ENCODE assay signal across 8 mouse cellular contexts in the genomic region with DNA sequence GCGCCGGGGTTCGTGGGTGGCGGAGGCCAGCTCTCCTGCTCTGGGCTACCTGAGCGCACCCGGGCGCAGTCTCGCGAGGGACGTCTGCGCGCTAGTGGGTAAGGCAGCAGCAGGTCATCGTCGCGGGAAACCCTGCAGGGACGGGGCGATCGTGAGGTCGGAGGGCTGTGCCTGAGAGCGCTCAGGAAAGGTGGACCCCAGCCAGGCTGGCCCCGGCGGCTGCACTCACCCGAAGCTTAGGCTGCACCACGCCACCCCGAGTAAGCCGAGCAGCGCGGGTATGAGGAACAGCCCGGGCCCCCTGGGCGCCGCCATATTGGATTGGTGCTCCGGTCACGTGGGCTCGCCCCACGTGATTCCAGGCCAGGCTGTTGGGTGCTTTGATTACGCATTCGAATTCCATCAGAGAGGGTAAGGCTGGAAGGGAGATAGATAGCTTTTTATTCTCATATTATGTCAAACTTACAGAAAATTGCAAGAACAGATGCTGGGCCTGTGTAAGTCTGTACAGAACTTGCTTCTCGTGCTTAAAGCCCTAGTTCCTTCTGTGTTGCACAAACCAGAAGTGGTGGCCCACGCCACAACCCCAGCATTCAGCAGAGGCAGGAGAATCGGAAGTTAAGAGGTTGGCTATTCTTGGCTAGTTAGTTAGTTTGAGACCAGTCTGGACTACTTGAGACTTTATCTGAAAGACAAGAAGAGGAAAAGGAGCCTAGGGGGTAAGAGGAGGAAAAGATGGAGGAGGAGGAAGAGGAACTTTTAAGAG. TPM values are rescaled to one million over a fixed set of nuclear protein-coding genes. Genes with fewer than 3 reads are reported as not detected.
DNase-seq lines count a peak whose midpoint lies in the region; ATAC-seq and TF ChIP-seq lines count a peak whose summit lies in the region.

Gene Nagpa (minus strand): TSS at position 345 of the 766 bp plus-strand sequence.

- dilution Hi-C loops in CH12.LX (cut with MboI; ENCODE audit: extremely low pct_ligation_motif_present, extremely low pct_unique_long_range_greater_than_20kb, low sequenced_read_pairs) = no loop called here

- 0 out of 4 replicates have a peak, but pooled peaks of 1 of the 2 experiments have one; percentile 3 for TF ChIP-seq CTCF in CH12.LX (conservative IDR thresholded peaks at IDR 0.05 in 1 of 2, IDR thresholded peaks at IDR 0.05 in 1 of 2; ENCODE audit: low read depth in 2 of 2, low read length in 2 of 2)

- TF ChIP-seq RAD21 in CH12.LX (IDR thresholded peaks at IDR 0.05; ENCODE audit: low read depth, low read length) = no peak

- peak within 1 kb of the TSS; percentile 62 for H3K9ac ChIP-seq in CH12.LX (ENCODE audit: insufficient read depth, low read depth)
- H3K9ac ChIP-seq in heart, embryonic 14.5 days (ENCODE audit: low read length) = peak within 1 kb of the TSS; percentile 77
- H3K9ac ChIP-seq in liver, embryonic 11.5 days (ENCODE audit: low read depth, low read length) = peak within 1 kb of the TSS; percentile 74

- TF ChIP-seq EP300 in CH12.LX (IDR thresholded peaks at IDR 0.05; ENCODE audit: low read length) = no peak

- H3K9me3 ChIP-seq in CH12.LX (replicated peaks; ENCODE audit: low read length) = no peaks in the 10 kb centered on the region
- no peaks in the 10 kb centered on the region for H3K9me3 ChIP-seq in forebrain, embryonic 10.5 days
- no peaks in the 10 kb centered on the region for H3K9me3 ChIP-seq in heart, embryonic 14.5 days (ENCODE audit: control insufficient read depth, low read length)
- H3K9me3 ChIP-seq in liver, embryonic 11.5 days (ENCODE audit: control insufficient read depth, low read length) = no peaks in the 10 kb centered on the region

- H3K36me3 ChIP-seq in CH12.LX (replicated peaks in 1 of 2; ENCODE audit: control insufficient read depth in 1 of 2, insufficient read depth in 1 of 2, low read length in 1 of 2) = peaks cover 28 to 58% of the 10 kb centered on the region in 2 experiments
- H3K36me3 ChIP-seq in forebrain, embryonic 10.5 days (replicated peaks) = peaks cover 4% of the 10 kb centered on the region; the same call in 1 of the 2 replicates
- peaks cover 21% of the 10 kb centered on the region for H3K36me3 ChIP-seq in heart, embryonic 14.5 days (ENCODE audit: control insufficient read depth, insufficient read depth, low read length)
- 0 out of 2 replicates have a peak, but pooled peaks cover 8% of the 10 kb centered on the region for H3K36me3 ChIP-seq in liver, embryonic 11.5 days (ENCODE audit: control insufficient read depth, insufficient read depth, low read length)
- 0 out of 2 replicates have a peak, but pooled peaks cover 1% of the 10 kb centered on the region for H3K36me3 ChIP-seq in splenic B cell, adult 2 months (ENCODE audit: control insufficient read depth, insufficient read depth, low read length, poor library complexity, severe bottlenecking)

- H3K79me2 ChIP-seq in CH12.LX (replicated peaks; ENCODE audit: control insufficient read depth, extremely low read depth, insufficient read depth, poor library complexity, severe bottlenecking) = no peaks in the 10 kb centered on the region; the same call in 1 of the 2 replicates

- peak within 1 kb of the TSS; percentile 12 for H3K27ac ChIP-seq in CH12.LX (ENCODE audit: insufficient read depth, low read depth)
- H3K27ac ChIP-seq in forebrain, embryonic 10.5 days = peak within 1 kb of the TSS; percentile 81
- H3K27ac ChIP-seq in heart, embryonic 14.5 days (replicated peaks in 1 of 2; ENCODE audit: control insufficient read depth in 1 of 2, insufficient read depth in 1 of 2, low read depth in 2 of 2, low read length in 2 of 2) = 0 out of 4 replicates have a peak within 1 kb of the TSS, but pooled peaks of 1 of the 2 experiments have one; percentile 24
- peak within 1 kb of the TSS; percentile 30 for H3K27ac ChIP-seq in liver, embryonic 11.5 days (ENCODE audit: low read depth, low read length)

- DNase-seq in CH12.LX (ENCODE audit: extremely low read depth) = peak; percentile 93
- peak; percentile 70 for DNase-seq in c-Kit-positive CD71-negative TER-119-negative erythroid progenitor cells, embryonic 14.5 days (ENCODE audit: low read depth)
- peak; percentile 85 for DNase-seq in forebrain, embryonic 10.5 days (ENCODE audit: extremely low spot score, low spot score)
- peak; percentile 89 for DNase-seq in kidney, postnatal 10 days
- peak; percentile 83 for DNase-seq in liver, embryonic 11.5 days (ENCODE audit: low spot score)
- DNase-seq in naive thymus-derived CD4-positive, alpha-beta T cell, adult 2 months (ENCODE audit: low read depth) = peak; percentile 87
- DNase-seq in splenic B cell, adult 2 months (ENCODE audit: low read depth, low spot score) = peak; percentile 84

- ATAC-seq in heart, embryonic 14.5 days (ENCODE audit: insufficient number of reproducible peaks, insufficient read depth, low FRiP score, low read depth) = peak; percentile 82; the same call in 1 of the 2 replicates
- ATAC-seq in liver, embryonic 11.5 days (replicated peaks; ENCODE audit: low FRiP score) = peak; percentile 85

- peak within 1 kb of the TSS; percentile 69 for H3K4me2 ChIP-seq in CH12.LX (ENCODE audit: insufficient read depth, low read depth, poor library complexity, severe bottlenecking)
- H3K4me2 ChIP-seq in heart, embryonic 14.5 days (ENCODE audit: low read length) = peak within 1 kb of the TSS; percentile 98
- peak within 1 kb of the TSS; percentile 96 for H3K4me2 ChIP-seq in liver, embryonic 11.5 days

- peaks cover 6 to 38% of the 10 kb centered on the region in 2 experiments for H3K4me1 ChIP-seq in CH12.LX (ENCODE audit: control insufficient read depth in 1 of 2, insufficient read depth in 2 of 2)
- H3K4me1 ChIP-seq in forebrain, embryonic 10.5 days = peaks cover 15% of the 10 kb centered on the region
- peaks cover 6% of the 10 kb centered on the region in 2 experiments; a peak in 2 of 4 replicates for H3K4me1 ChIP-seq in heart, embryonic 14.5 days (ENCODE audit: control insufficient read depth in 2 of 2, insufficient read depth in 2 of 2, low read length in 2 of 2)
- no peaks in the 10 kb centered on the region; the same call in 1 of the 2 replicates for H3K4me1 ChIP-seq in liver, embryonic 11.5 days (replicated peaks; ENCODE audit: control insufficient read depth, insufficient read depth, low read length)

- WGBS in forebrain, embryonic 10.5 days = 4% methylated on average over 40 of the region's 40 CpGs
- WGBS in heart, embryonic 14.5 days = 3% methylated on average over 39 of the region's 40 CpGs
- WGBS in liver, embryonic 11.5 days = 4% methylated on average over 40 of the region's 40 CpGs

- peak; percentile 92 for TF ChIP-seq POLR2A in CH12.LX (IDR thresholded peaks at IDR 0.05; ENCODE audit: low read depth, low read length)

- in situ Hi-C loops in CH12.LX (cut with MboI; ENCODE audit: low pct_ligation_motif_present, low pct_unique_long_range_greater_than_20kb, low sequenced_read_pairs) = no loop called here

- H3K4me3 ChIP-seq in CH12.LX (replicated peaks in 1 of 3; ENCODE audit: low read depth in 2 of 3, low read length in 2 of 3, poor library complexity in 1 of 3) = peak within 1 kb of the TSS; percentile 75 to 91 (median 83)
- peak within 1 kb of the TSS; percentile 90 for H3K4me3 ChIP-seq in forebrain, embryonic 10.5 days
- peak within 1 kb of the TSS; percentile 87 to 91 for H3K4me3 ChIP-seq in heart, embryonic 14.5 days (ENCODE audit: control insufficient read depth in 1 of 2, insufficient read depth in 1 of 2, low read depth in 1 of 2, low read length in 2 of 2)
- H3K4me3 ChIP-seq in liver, embryonic 11.5 days (ENCODE audit: low read depth, low read length) = peak within 1 kb of the TSS; percentile 90

- H3K27me3 ChIP-seq in CH12.LX (replicated peaks) = no peaks in the 10 kb centered on the region
- peaks cover 9% of the 10 kb centered on the region; the same call in 1 of the 2 replicates for H3K27me3 ChIP-seq in forebrain, embryonic 10.5 days (ENCODE audit: poor library complexity, severe bottlenecking)
- no peaks in the 10 kb centered on the region for H3K27me3 ChIP-seq in heart, embryonic 14.5 days (ENCODE audit: control insufficient read depth, insufficient read depth, low read length)
- H3K27me3 ChIP-seq in liver, embryonic 11.5 days (replicated peaks; ENCODE audit: control insufficient read depth, insufficient read depth, low read length) = no peaks in the 10 kb centered on the region
- H3K27me3 ChIP-seq in splenic B cell, adult 2 months (ENCODE audit: control insufficient read depth, insufficient read depth, low read length, poor library complexity, severe bottlenecking) = no peaks in the 10 kb centered on the region

TF ChIP-seq in CH12.LX, 34 proteins besides CTCF, POLR2A, EP300 and RAD21 (continues in another document):
- peak; percentile 100 for TF ChIP-seq SIN3A (IDR thresholded peaks at IDR 0.05; ENCODE audit: low read length)
- TF ChIP-seq ZMIZ1 (IDR thresholded peaks at IDR 0.05; ENCODE audit: low read depth, low read length) = peak; percentile 68; the same call in 1 of the 2 replicates
- TF ChIP-seq IRF4 (IDR thresholded peaks at IDR 0.05; ENCODE audit: low read depth, low read length) = peak; percentile 46; the same call in 1 of the 2 replicates
- peak; percentile 100 for TF ChIP-seq MAX (IDR thresholded peaks at IDR 0.05; ENCODE audit: low read length)
- TF ChIP-seq ZC3H11A (IDR thresholded peaks at IDR 0.05; ENCODE audit: low read depth, low read length) = no peak
- no peak for TF ChIP-seq ZKSCAN1 (IDR thresholded peaks at IDR 0.05; ENCODE audit: borderline replicate concordance, low read depth, low read length)
- TF ChIP-seq MYC (IDR thresholded peaks at IDR 0.05; ENCODE audit: low read depth, low read length) = peak; percentile 96
- peak; percentile 100 for TF ChIP-seq USF1 (IDR thresholded peaks at IDR 0.05; ENCODE audit: low read depth, low read length)
- TF ChIP-seq HCFC1 (IDR thresholded peaks at IDR 0.05; ENCODE audit: low read depth, low read length) = peak; percentile 92
- peak; percentile 69; the same call in 1 of the 2 replicates for TF ChIP-seq KAT2A (IDR thresholded peaks at IDR 0.05; ENCODE audit: insufficient replicate concordance, low read length)
- peak; percentile 57 for TF ChIP-seq ETS1 (conservative IDR thresholded peaks at IDR 0.05; ENCODE audit: low read depth, low read length)
- TF ChIP-seq USF2 (conservative IDR thresholded peaks at IDR 0.05; ENCODE audit: low read depth, low read length) = peak; percentile 100
- peak; percentile 86 for TF ChIP-seq TBP (conservative IDR thresholded peaks at IDR 0.05; ENCODE audit: low read depth, low read length)
- TF ChIP-seq SMC3 (IDR thresholded peaks at IDR 0.05; ENCODE audit: low read depth, low read length) = no peak
- peak; percentile 73; the same call in 1 of the 2 replicates for TF ChIP-seq RCOR1 (conservative IDR thresholded peaks at IDR 0.05; ENCODE audit: low read depth, low read length)

RNA-seq across cellular contexts. Expression of gene Nagpa, which starts in this region (rescaled TPM):
- 50.2 and 65.3 TPM in 2 replicates for total RNA-seq in CH12.LX (2012; rRNA removed)
- 39.9 and 41.9 TPM in 2 replicates for total RNA-seq in CH12.LX (2014; rRNA removed)
- polyA plus RNA-seq in CH12.LX (2012; ENCODE audit: insufficient read length, low read depth) = 79.0 and 80.6 TPM in 2 replicates
- polyA plus RNA-seq in forebrain, embryonic 10.5 days (2016; fragmentation: Nextera tagmentation; extraction: Ambion mirVana) = 15.8 and 17.8 TPM in 2 replicates
- 13.1 and 13.7 TPM in 2 replicates for polyA plus RNA-seq in heart, embryonic 14.5 days (2014; fragmentation: Nextera tagmentation; extraction: Ambion mirVana)
- polyA plus RNA-seq in liver, embryonic 11.5 days (2014; fragmentation: Nextera tagmentation; extraction: Ambion mirVana) = 29.2 and 30.0 TPM in 2 replicates
